Mouse (Mus musculus): Measurements from ENCODE around the gene Cd47. TPM values are rescaled to one million over a fixed set of nuclear protein-coding genes. Genes with fewer than 3 reads are reported as not detected.

Gene Cd47
- polyA plus RNA-seq, 1 experiment, result 112 TPM

DNA sequence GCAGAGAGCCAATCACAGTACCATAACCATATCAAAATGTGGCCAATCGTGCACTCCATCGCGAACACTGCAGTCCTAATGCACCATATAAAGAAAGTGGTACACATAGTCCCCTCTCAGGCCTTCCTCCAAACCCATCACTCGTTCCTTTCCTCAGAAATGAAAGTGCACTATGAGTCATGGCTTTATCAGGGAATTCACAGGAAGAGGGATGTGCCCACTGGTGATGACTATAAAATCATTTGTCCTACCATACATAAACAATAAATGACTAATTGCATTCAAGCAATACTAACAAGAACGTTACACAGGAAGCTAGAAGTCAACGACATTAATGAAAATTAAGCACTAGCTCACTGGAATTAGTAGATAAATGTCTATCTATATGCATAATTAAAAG, 121.3 kb downstream of the Cd47 start:
- WGBS, result 94% methylated on average over 6 of the region's 6 CpGs
- H3K36me3 ChIP-seq (ENCODE audit: control insufficient read depth, insufficient read depth, low read length), result no peaks in the 10 kb centered on the region
- TF ChIP-seq CTCF (IDR thresholded peaks at IDR 0.05; ENCODE audit: borderline replicate concordance, control insufficient read depth, extremely low read depth, insufficient read depth, low read length, poor library complexity), result no peak
- TF ChIP-seq POLR2A (IDR thresholded peaks at IDR 0.05; ENCODE audit: control insufficient read depth, extremely low read depth, insufficient read depth, low read length, poor library complexity), result no peak

DNA sequence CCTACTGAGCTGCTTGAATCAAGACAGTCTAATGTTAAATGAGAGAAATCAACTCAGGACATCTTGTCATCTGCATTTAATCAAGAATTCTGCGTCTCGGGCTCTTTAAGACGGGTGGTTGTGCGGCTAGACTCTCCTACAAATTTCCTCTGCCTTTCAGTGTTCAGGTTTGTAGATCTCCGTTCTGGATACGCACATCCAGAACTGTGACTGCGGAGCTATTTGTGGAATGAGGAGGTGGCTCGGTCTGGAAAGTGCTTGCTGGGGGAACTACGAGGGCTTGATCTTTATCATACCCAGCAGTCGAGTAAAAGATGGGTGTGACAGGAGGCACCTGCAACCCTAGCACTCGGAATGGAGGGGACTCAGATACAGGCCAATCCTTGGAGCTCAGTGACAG, 121.8 kb downstream of the Cd47 start:
- no peaks in the 10 kb centered on the region for H3K4me1 ChIP-seq (replicated peaks; ENCODE audit: control insufficient read depth, insufficient read depth, low read length)
- WGBS, result 82% methylated on average over 11 of the region's 11 CpGs
- TF ChIP-seq POLR2A (IDR thresholded peaks at IDR 0.05; ENCODE audit: control insufficient read depth, extremely low read depth, insufficient read depth, low read length, poor library complexity), result no peak
- no peak for TF ChIP-seq CTCF (IDR thresholded peaks at IDR 0.05; ENCODE audit: borderline replicate concordance, control insufficient read depth, extremely low read depth, insufficient read depth, low read length, poor library complexity)

More for the DNA sequence above, 121.3 kb downstream of the Cd47 start:
- Histone ChIP-seq H3K4me3 (ENCODE audit: control insufficient read depth, insufficient read depth, low read length) (no peak overlapping the region), H3K27ac (ENCODE audit: control insufficient read depth, insufficient read depth, low read length) (no peak overlapping the region), H3K4me1 (replicated peaks; ENCODE audit: control insufficient read depth, insufficient read depth, low read length) (no peaks in the 10 kb centered on the region), H3K27me3 (ENCODE audit: control insufficient read depth, insufficient read depth, low read length) (no peaks in the 10 kb centered on the region)
- DNase-seq, result no peak

DNA sequence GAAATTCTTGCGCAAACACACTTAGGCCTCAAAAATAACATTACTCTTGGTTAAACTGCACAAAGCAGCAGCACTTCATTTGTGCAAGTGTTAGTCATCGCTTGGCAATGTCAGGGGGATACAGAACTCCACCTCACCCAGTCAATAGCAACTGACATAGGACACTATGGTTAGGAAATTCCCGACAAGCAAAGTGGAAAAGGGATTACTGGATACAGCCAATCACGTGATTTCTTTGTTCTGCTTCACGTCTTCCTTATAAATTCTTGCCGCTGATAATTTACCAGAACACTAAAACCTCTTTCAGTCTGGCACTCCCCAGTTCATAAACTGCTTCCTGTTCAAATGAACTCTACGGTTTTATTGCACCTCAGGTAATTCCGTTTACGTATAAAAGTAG, 123.4 kb downstream of the Cd47 start:
- H3K4me1 ChIP-seq (replicated peaks; ENCODE audit: control insufficient read depth, insufficient read depth, low read length), result no peaks in the 10 kb centered on the region
- no peak for DNase-seq
- no peaks in the 10 kb centered on the region for H3K27me3 ChIP-seq (ENCODE audit: control insufficient read depth, insufficient read depth, low read length)
- no peak for TF ChIP-seq POLR2A (IDR thresholded peaks at IDR 0.05; ENCODE audit: control insufficient read depth, extremely low read depth, insufficient read depth, low read length, poor library complexity)
- no peak for TF ChIP-seq CTCF (IDR thresholded peaks at IDR 0.05; ENCODE audit: borderline replicate concordance, control insufficient read depth, extremely low read depth, insufficient read depth, low read length, poor library complexity)
- WGBS, result 90% methylated on average over 9 of the region's 9 CpGs
- no peak overlapping the region for H3K4me3 ChIP-seq (ENCODE audit: control insufficient read depth, insufficient read depth, low read length)
- H3K36me3 ChIP-seq (ENCODE audit: control insufficient read depth, insufficient read depth, low read length), result no peaks in the 10 kb centered on the region
- H3K27ac ChIP-seq (ENCODE audit: control insufficient read depth, insufficient read depth, low read length), result no peak overlapping the region

More for the DNA sequence above, 121.8 kb downstream of the Cd47 start:
- DNase-seq, result no peak
- no peak overlapping the region for H3K27ac ChIP-seq (ENCODE audit: control insufficient read depth, insufficient read depth, low read length)
- no peaks in the 10 kb centered on the region for H3K27me3 ChIP-seq (ENCODE audit: control insufficient read depth, insufficient read depth, low read length)
- H3K4me3 ChIP-seq (ENCODE audit: control insufficient read depth, insufficient read depth, low read length), result no peak overlapping the region
- no peaks in the 10 kb centered on the region for H3K36me3 ChIP-seq (ENCODE audit: control insufficient read depth, insufficient read depth, low read length)

DNA sequence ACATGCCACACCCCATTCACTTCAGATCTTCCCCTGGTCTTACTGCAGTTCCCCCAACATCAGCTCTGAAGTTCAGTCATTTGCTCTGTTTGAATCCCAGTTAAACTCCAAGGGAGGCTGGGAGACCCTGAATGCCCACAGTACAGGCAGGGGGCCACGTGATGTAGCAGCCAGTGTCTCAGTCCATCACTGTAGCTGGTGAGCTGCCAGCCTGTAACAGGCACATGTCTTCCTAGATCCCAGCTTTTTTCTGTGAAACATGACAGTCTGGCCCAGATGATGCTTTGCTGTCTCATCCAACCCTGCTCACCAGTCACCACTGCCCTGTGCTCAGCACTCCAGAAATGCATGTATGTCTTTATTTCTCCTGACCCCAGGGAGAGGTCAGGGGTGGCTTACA, 124.6 kb downstream of the Cd47 start:
- no peaks in the 10 kb centered on the region for H3K36me3 ChIP-seq (ENCODE audit: control insufficient read depth, insufficient read depth, low read length)
- DNase-seq, result no peak
- no peaks in the 10 kb centered on the region for H3K27me3 ChIP-seq (ENCODE audit: control insufficient read depth, insufficient read depth, low read length)
- H3K27ac ChIP-seq (ENCODE audit: control insufficient read depth, insufficient read depth, low read length), result no peak overlapping the region
- H3K4me3 ChIP-seq (ENCODE audit: control insufficient read depth, insufficient read depth, low read length), result no peak overlapping the region
- no peaks in the 10 kb centered on the region for H3K4me1 ChIP-seq (replicated peaks; ENCODE audit: control insufficient read depth, insufficient read depth, low read length)
- TF ChIP-seq CTCF (IDR thresholded peaks at IDR 0.05; ENCODE audit: borderline replicate concordance, control insufficient read depth, extremely low read depth, insufficient read depth, low read length, poor library complexity), result no peak
- TF ChIP-seq POLR2A (IDR thresholded peaks at IDR 0.05; ENCODE audit: control insufficient read depth, extremely low read depth, insufficient read depth, low read length, poor library complexity), result no peak
- 96% methylated on average over 1 of the region's 1 CpGs for WGBS

DNA sequence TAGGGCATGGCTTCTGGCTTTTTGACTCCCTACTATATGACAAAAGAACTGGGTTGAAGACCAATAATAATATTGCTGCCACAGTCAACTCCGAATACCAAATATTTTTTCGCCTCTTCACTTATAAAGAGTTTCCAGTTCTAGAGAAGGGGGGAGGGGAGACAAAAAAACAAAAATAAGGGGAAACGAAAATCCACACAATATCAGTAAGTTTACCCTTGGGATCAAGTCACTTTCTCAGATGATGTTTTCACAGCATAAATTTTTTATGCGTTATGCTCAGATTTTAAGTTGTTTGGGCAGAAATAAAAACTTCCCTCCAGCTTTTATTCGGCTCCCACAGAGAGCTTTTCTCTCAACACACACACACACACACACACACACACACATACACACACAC, 132.9 kb downstream of the Cd47 start:
- Histone ChIP-seq H3K27ac (ENCODE audit: control insufficient read depth, insufficient read depth, low read length) (no peak overlapping the region), H3K4me1 (replicated peaks; ENCODE audit: control insufficient read depth, insufficient read depth, low read length) (no peaks in the 10 kb centered on the region; the same call in 1 of the 2 replicates), H3K27me3 (ENCODE audit: control insufficient read depth, insufficient read depth, low read length) (no peaks in the 10 kb centered on the region), H3K4me3 (ENCODE audit: control insufficient read depth, insufficient read depth, low read length) (no peak overlapping the region), H3K36me3 (ENCODE audit: control insufficient read depth, insufficient read depth, low read length) (no peaks in the 10 kb centered on the region)
- DNase-seq, result no peak
- TF ChIP-seq CTCF (IDR thresholded peaks at IDR 0.05; ENCODE audit: borderline replicate concordance, control insufficient read depth, extremely low read depth, insufficient read depth, low read length, poor library complexity) (no peak), POLR2A (IDR thresholded peaks at IDR 0.05; ENCODE audit: control insufficient read depth, extremely low read depth, insufficient read depth, low read length, poor library complexity) (no peak)
- WGBS, result 94% methylated on average over 5 of the region's 5 CpGs

DNA sequence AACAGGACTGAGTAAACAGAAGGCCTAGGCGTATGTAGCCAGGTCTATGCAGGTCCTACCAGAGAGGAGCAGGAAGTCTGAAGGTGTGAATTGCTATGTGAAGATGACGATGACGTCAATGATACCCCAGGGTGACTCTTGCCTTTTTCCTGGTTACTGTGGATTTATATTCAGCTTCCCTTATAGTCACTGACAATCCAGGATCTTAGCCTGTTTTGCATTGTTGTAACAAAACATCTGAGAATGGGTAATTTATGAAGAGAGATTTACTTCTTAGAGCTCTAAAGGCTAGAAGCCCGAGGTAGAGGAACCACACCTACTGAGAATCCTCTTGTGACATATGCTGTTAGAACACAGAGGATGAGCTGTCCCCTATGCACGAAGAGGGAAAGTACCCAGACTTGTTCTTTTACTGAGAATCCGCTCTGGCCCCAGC, 135.7 kb downstream of the Cd47 start:
- Histone ChIP-seq H3K27me3 (ENCODE audit: control insufficient read depth, insufficient read depth, low read length) (no peaks in the 10 kb centered on the region), H3K4me3 (ENCODE audit: control insufficient read depth, insufficient read depth, low read length) (no peak overlapping the region), H3K27ac (ENCODE audit: control insufficient read depth, insufficient read depth, low read length) (no peak overlapping the region), H3K36me3 (ENCODE audit: control insufficient read depth, insufficient read depth, low read length) (no peaks in the 10 kb centered on the region), H3K4me1 (replicated peaks; ENCODE audit: control insufficient read depth, insufficient read depth, low read length) (no peaks in the 10 kb centered on the region; the same call in 1 of the 2 replicates)
- no peak for DNase-seq
- TF ChIP-seq CTCF (IDR thresholded peaks at IDR 0.05; ENCODE audit: borderline replicate concordance, control insufficient read depth, extremely low read depth, insufficient read depth, low read length, poor library complexity) (no peak), POLR2A (IDR thresholded peaks at IDR 0.05; ENCODE audit: control insufficient read depth, extremely low read depth, insufficient read depth, low read length, poor library complexity) (no peak)
- 94% methylated on average over 6 of the region's 6 CpGs for WGBS

DNA sequence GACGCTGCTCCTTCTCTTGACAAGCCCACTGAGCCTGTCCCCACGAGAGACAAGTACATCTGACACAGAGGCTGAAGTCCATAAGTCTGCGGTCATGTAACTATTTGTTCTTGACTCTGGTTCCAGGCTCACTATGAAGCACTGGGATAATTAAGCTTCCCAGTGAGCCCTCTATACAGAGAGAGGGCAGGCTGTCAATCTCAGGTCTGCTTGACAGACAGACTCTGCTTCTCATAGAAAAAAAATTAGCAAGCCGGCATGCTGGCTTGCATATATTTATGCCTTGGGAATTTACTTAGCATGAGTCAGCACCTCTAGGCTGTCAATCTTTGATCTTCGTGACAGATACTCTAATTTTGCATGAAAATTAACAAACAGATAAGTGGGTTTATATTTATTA, 136.5 kb downstream of the Cd47 start:
- no peak for DNase-seq
- 74% methylated on average over 5 of the region's 5 CpGs for WGBS
- no peak for TF ChIP-seq CTCF (IDR thresholded peaks at IDR 0.05; ENCODE audit: borderline replicate concordance, control insufficient read depth, extremely low read depth, insufficient read depth, low read length, poor library complexity)
- TF ChIP-seq POLR2A (IDR thresholded peaks at IDR 0.05; ENCODE audit: control insufficient read depth, extremely low read depth, insufficient read depth, low read length, poor library complexity), result no peak
- H3K4me3 ChIP-seq (ENCODE audit: control insufficient read depth, insufficient read depth, low read length), result no peak overlapping the region
- no peaks in the 10 kb centered on the region for H3K27me3 ChIP-seq (ENCODE audit: control insufficient read depth, insufficient read depth, low read length)
- no peaks in the 10 kb centered on the region; the same call in 1 of the 2 replicates for H3K4me1 ChIP-seq (replicated peaks; ENCODE audit: control insufficient read depth, insufficient read depth, low read length)
- no peaks in the 10 kb centered on the region for H3K36me3 ChIP-seq (ENCODE audit: control insufficient read depth, insufficient read depth, low read length)
- no peak overlapping the region for H3K27ac ChIP-seq (ENCODE audit: control insufficient read depth, insufficient read depth, low read length)

Measured in thymus, adult 2 months (tissue).